Mouse (Mus musculus): ENCODE data around the gene Dnttip2.

DNA sequence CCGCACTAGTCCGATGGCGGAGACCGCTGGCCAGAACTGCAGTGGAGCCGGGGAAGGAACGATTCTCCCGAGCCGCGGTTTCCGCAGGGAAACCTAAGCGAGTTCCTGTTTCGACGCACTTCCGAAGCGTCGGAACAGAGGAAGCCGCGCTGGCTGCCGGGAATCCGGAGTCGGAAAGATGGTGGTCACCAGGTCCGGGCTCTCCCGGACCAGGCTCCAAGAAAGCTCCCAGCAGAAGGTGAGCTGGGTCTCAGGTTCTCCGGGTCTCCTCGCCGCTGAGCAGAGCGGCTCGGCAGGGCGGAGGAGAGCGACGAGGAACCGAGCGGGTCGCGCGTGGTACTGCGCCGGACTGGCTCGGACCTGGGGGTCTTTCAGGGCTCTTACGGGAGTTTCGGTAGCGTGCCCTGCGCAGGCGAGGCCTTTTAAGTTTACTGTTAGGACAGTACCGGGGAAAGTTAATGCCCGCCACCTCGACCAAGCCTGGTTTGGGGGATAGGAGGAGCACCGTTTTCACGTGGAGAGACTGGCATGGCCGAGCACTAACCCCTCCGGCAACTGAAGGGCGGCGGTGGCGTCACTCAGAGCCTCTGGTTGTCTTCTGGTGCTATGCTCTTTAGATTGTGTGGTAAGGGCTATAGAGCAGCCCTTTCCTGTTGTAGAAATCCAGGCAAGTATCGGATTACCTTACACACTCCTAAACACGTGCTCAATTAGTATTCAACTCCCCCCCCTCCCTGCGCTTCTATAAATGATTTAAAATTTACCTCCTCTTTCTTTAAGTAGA is at the start of gene Dnttip2:
- peak; percentile 17; the same call in 1 of the 2 replicates for TF ChIP-seq CTCF (IDR thresholded peaks at IDR 0.05)
- TF ChIP-seq POLR2A (IDR thresholded peaks at IDR 0.05; ENCODE audit: insufficient read depth, low read depth, low read length), result peak; percentile 77
- TF ChIP-seq EP300 (IDR thresholded peaks at IDR 0.05; ENCODE audit: insufficient read depth, low read depth, low read length), result peak; percentile 65; the same call in 1 of the 2 replicates
